Mouse (Mus musculus) E14TG2a.4 (cell line): Measurements from ENCODE around the gene Gstm3.

Experiments used
- CTCF ChIP-seq: conservative IDR thresholded peaks from 2 replicates; pipeline ENCODE4 v1.5.1; 2014; ENCODE audit warnings: low read length
- POU5F1 ChIP-seq: IDR thresholded peaks from 2 replicates; pipeline ENCODE4 v1.6.1; 2014; ENCODE audit warnings: low read length, borderline replicate concordance

DNA sequence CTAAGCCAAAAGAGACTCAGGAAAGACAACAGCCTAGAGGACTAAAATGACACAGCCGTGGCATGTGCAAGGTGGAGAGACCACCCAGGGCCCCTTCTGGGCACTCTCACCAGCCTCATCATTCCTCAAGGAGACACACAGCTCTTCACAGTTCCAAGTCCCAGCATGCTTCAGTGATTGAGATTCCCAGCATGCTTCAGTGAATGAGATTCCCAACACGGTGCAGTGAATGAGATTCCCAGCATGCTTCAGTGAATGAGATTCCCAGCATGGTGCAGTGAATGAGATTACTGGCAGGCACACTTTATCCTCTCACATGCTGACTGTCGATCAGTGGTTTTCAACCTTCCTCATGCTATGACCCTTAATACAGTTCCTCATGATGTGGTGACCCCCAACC, 42.5 kb upstream of the Gstm3 start:
- no peak for TF ChIP-seq CTCF
- TF ChIP-seq POU5F1, result no peak
